Mouse (Mus musculus): ENCODE data around the gene Lyl1. TPM values are rescaled to one million over a fixed set of nuclear protein-coding genes. Genes with fewer than 3 reads are reported as not detected.

Gene Lyl1
- total and polyA plus RNA-seq, 3 experiments = 88.7 to 149 (median 136) TPM

- H3K27me3 ChIP-seq (ENCODE audit: control insufficient read depth in 1 of 2, insufficient read depth in 2 of 2, low read length in 2 of 2) = no peaks in the 10 kb centered on the region
- no peak for DNase-seq (ENCODE audit: low read depth, low spot score)
- peaks cover 2% of the 10 kb centered on the region; the same call in 1 of the 2 replicates for H3K79me2 ChIP-seq (ENCODE audit: control insufficient read depth, insufficient read depth, low read length, poor library complexity)
- peaks cover 4 to 12% of the 10 kb centered on the region in 2 experiments; a peak in 3 of 4 replicates for H3K36me3 ChIP-seq (ENCODE audit: control insufficient read depth in 1 of 2, insufficient read depth in 2 of 2, low read length in 2 of 2)
- H3K27ac ChIP-seq (ENCODE audit: control insufficient read depth, low read depth, low read length) = no peak overlapping the region
- H3K9ac ChIP-seq (ENCODE audit: control insufficient read depth, low read depth, low read length, poor library complexity, severe bottlenecking) = no peak overlapping the region
- H3K4me3 ChIP-seq (ENCODE audit: control insufficient read depth in 1 of 2, insufficient read depth in 1 of 2, low read depth in 2 of 2, low read length in 2 of 2) = no peak overlapping the region
- peaks cover 5 to 15% of the 10 kb centered on the region in 2 experiments for H3K4me1 ChIP-seq (ENCODE audit: control insufficient read depth in 1 of 2, insufficient read depth in 2 of 2, low read length in 2 of 2)
- H3K9me3 ChIP-seq (replicated peaks; ENCODE audit: insufficient read depth, low read length) = no peaks in the 10 kb centered on the region
- TF ChIP-seq BHLHE40 (IDR thresholded peaks at IDR 0.05; ENCODE audit: borderline replicate concordance, low read depth, low read length) = no peak
- TF ChIP-seq POLR2A (IDR thresholded peaks at IDR 0.05; ENCODE audit: control insufficient read depth in 1 of 2, insufficient read depth in 1 of 2, low read depth in 1 of 2, low read length in 2 of 2, poor library complexity in 1 of 2) = no peak
- TF ChIP-seq KAT2A (conservative IDR thresholded peaks at IDR 0.05; ENCODE audit: low read depth, low read length) = no peak
- TF ChIP-seq UBTF (IDR thresholded peaks at IDR 0.05; ENCODE audit: borderline replicate concordance, insufficient read depth, low read depth, low read length) = no peak
- no peak for TF ChIP-seq RAD21 (IDR thresholded peaks at IDR 0.05; ENCODE audit: low read depth, low read length)
- no peak for TF ChIP-seq ZC3H11A (IDR thresholded peaks at IDR 0.05; ENCODE audit: low read depth, low read length)
Measured at GRCm38 (mm10) chr8:84718476-84718875, 17.2 kb downstream of the Lyl1 start.

- Histone ChIP-seq H3K9ac (ENCODE audit: control insufficient read depth, low read depth, low read length, poor library complexity, severe bottlenecking) (no peak overlapping the region), H3K27ac (ENCODE audit: control insufficient read depth, low read depth, low read length) (no peak overlapping the region), H3K36me3 (ENCODE audit: control insufficient read depth in 1 of 2, insufficient read depth in 2 of 2, low read length in 2 of 2) (peaks cover 4 to 14% of the 10 kb centered on the region in 2 experiments; a peak in 3 of 4 replicates), H3K9me3 (replicated peaks; ENCODE audit: insufficient read depth, low read length) (no peaks in the 10 kb centered on the region), H3K27me3 (ENCODE audit: control insufficient read depth in 1 of 2, insufficient read depth in 2 of 2, low read length in 2 of 2) (no peaks in the 10 kb centered on the region), H3K4me3 (ENCODE audit: control insufficient read depth in 1 of 2, insufficient read depth in 1 of 2, low read depth in 2 of 2, low read length in 2 of 2) (no peak overlapping the region), H3K79me2 (ENCODE audit: control insufficient read depth, insufficient read depth, low read length, poor library complexity) (peaks cover 5% of the 10 kb centered on the region), H3K4me1 (ENCODE audit: control insufficient read depth in 1 of 2, insufficient read depth in 2 of 2, low read length in 2 of 2) (peaks cover 5 to 21% of the 10 kb centered on the region in 2 experiments)
- DNase-seq (ENCODE audit: low read depth, low spot score) = no peak
- TF ChIP-seq TCF12 (IDR thresholded peaks at IDR 0.05; ENCODE audit: low read depth, low read length) = no peak
- no peak for TF ChIP-seq GATA1 (IDR thresholded peaks at IDR 0.05; ENCODE audit: low read depth, low read length)
- TF ChIP-seq ELF1 (IDR thresholded peaks at IDR 0.05; ENCODE audit: low read depth, low read length) = no peak
- TF ChIP-seq NELFE (IDR thresholded peaks at IDR 0.05; ENCODE audit: low read depth, low read length) = no peak
- TF ChIP-seq SMC3 (IDR thresholded peaks at IDR 0.05; ENCODE audit: low read depth, low read length) = no peak
- TF ChIP-seq JUND (IDR thresholded peaks at IDR 0.05; ENCODE audit: low read depth, low read length) = no peak
- no peak for TF ChIP-seq MYB (IDR thresholded peaks at IDR 0.05; ENCODE audit: low read depth, low read length)
- no peak for TF ChIP-seq CHD2 (IDR thresholded peaks at IDR 0.05; ENCODE audit: low read length)
Measured at GRCm38 (mm10) chr8:84718959-84719690, 17.9 kb downstream of the Lyl1 start.

- TF ChIP-seq MAX (IDR thresholded peaks at IDR 0.05; ENCODE audit: low read length) (no peak), TAL1 (IDR thresholded peaks at IDR 0.05; ENCODE audit: low read length) (no peak), POLR2AphosphoS5 (IDR thresholded peaks at IDR 0.05; ENCODE audit: borderline replicate concordance, low read depth, low read length) (no peak), RCOR1 (IDR thresholded peaks at IDR 0.05; ENCODE audit: low read depth, low read length) (no peak), RAD21 (IDR thresholded peaks at IDR 0.05; ENCODE audit: low read depth, low read length) (no peak), ZC3H11A (IDR thresholded peaks at IDR 0.05; ENCODE audit: low read depth, low read length) (no peak), JUND (IDR thresholded peaks at IDR 0.05; ENCODE audit: low read depth, low read length) (no peak), MYB (IDR thresholded peaks at IDR 0.05; ENCODE audit: low read depth, low read length) (no peak), NRF1 (IDR thresholded peaks at IDR 0.05; ENCODE audit: insufficient read depth, low read depth, low read length, poor library complexity, severe bottlenecking) (no peak)
- Histone ChIP-seq H3K9ac (ENCODE audit: control insufficient read depth, low read depth, low read length, poor library complexity, severe bottlenecking) (peak overlapping the region; percentile 79), H3K36me3 (ENCODE audit: control insufficient read depth in 1 of 2, insufficient read depth in 2 of 2, low read length in 2 of 2) (peaks cover 4 to 26% of the 10 kb centered on the region in 2 experiments; a peak in 3 of 4 replicates), H3K4me3 (ENCODE audit: control insufficient read depth in 1 of 2, insufficient read depth in 1 of 2, low read depth in 2 of 2, low read length in 2 of 2) (peak overlapping the region; percentile 33 to 37; a peak in 3 of 4 replicates), H3K4me1 (ENCODE audit: control insufficient read depth in 1 of 2, insufficient read depth in 2 of 2, low read length in 2 of 2) (peaks cover 12 to 45% of the 10 kb centered on the region in 2 experiments), H3K27me3 (ENCODE audit: control insufficient read depth in 1 of 2, insufficient read depth in 2 of 2, low read length in 2 of 2) (no peaks in the 10 kb centered on the region), H3K79me2 (ENCODE audit: control insufficient read depth, insufficient read depth, low read length, poor library complexity) (peaks cover 13% of the 10 kb centered on the region), H3K27ac (ENCODE audit: control insufficient read depth, low read depth, low read length) (peak overlapping the region; percentile 99), H3K9me3 (replicated peaks; ENCODE audit: insufficient read depth, low read length) (no peaks in the 10 kb centered on the region)
- no peak for DNase-seq (ENCODE audit: low read depth, low spot score)
Measured at GRCm38 (mm10) chr8:84722530-84722849, 21.2 kb downstream of the Lyl1 start.
